Mouse (Mus musculus): Measurements from ENCODE around the gene Hcrt.
A peak's percentile ranks its signal among the peaks of the same experiment; 100 is the strongest.

Hcrt gene

GRCm38 (mm10) chr11:100735954-100736745 is 26.6 kb downstream of the Hcrt start:
- DNase-seq (ENCODE audit: low read depth, low spot score), result no peak

GRCm38 (mm10) chr11:100735134-100735865 is 27.4 kb downstream of the Hcrt start:
- no peak for DNase-seq (ENCODE audit: low read depth, low spot score)

DNA sequence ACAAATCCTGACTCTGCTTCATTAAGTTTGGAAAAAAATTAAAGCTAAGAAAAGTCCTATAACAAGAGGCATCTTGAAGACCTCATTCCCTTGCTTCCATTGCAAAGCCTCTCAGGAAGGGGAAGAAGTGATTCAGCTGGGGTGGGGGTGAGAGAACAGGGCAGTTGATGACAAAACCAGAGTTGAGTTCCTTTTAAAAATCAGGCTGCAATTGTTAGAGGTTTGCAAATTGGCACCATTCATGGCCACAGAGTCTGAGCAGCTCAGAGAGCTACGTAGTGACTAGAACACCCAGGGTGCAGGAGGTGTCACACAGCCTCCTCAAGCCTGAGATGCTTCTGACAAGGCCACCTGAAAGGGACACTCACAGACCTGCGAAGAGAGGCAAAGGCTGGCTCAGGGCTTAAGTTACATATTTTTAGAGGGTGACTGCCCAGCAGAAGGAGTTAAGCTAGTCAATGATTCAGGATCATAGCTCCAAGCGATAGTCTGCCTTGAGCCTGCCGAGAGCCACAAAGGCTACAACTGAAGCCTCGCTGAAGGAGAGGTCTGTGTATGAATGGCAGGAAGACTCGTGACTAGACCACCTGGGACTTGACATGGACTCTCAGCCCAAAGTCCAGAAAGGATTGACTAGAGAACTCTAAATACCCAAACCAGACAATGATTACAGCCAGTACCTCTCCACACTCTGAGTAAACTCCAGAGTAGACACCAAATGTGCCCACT is 32.1 kb downstream of the Hcrt start:
- no peak for DNase-seq (ENCODE audit: low read depth, low spot score)

- DNase-seq (ENCODE audit: low read depth, low spot score), result no peak
Observed at GRCm38 (mm10) chr11:100729976-100730375, 32.8 kb downstream of the Hcrt start.

DNA sequence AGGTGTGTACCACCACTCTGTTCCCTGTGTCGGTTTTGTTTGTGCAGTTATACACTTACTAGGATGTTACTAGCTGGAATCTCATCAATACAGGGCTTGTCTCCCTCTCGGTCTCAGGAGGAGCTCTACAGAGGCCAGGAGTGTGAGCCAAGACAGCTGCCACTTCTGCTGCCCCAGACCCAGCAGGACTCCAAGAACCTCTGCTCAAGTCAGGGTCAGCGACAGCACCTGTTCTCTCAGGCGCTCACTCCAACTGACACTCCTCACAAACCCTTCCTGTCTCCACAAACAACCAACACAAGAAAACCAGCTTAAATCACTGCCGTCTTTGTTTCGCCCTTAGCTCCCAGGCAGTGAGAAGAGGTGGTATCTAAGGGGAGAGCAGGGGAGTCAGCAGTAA is 34.1 kb downstream of the Hcrt start:
- DNase-seq (ENCODE audit: low read depth, low spot score), result no peak

- no peak for DNase-seq (ENCODE audit: low read depth, low spot score)
Observed at GRCm38 (mm10) chr11:100727201-100727600, 35.5 kb downstream of the Hcrt start.

- DNase-seq (ENCODE audit: low read depth, low spot score), result no peak
Observed at GRCm38 (mm10) chr11:100724919-100725512, 37.7 kb downstream of the Hcrt start.

GRCm38 (mm10) chr11:100722493-100723028 is 40.2 kb downstream of the Hcrt start:
- no peak for DNase-seq (ENCODE audit: low read depth, low spot score)

DNA sequence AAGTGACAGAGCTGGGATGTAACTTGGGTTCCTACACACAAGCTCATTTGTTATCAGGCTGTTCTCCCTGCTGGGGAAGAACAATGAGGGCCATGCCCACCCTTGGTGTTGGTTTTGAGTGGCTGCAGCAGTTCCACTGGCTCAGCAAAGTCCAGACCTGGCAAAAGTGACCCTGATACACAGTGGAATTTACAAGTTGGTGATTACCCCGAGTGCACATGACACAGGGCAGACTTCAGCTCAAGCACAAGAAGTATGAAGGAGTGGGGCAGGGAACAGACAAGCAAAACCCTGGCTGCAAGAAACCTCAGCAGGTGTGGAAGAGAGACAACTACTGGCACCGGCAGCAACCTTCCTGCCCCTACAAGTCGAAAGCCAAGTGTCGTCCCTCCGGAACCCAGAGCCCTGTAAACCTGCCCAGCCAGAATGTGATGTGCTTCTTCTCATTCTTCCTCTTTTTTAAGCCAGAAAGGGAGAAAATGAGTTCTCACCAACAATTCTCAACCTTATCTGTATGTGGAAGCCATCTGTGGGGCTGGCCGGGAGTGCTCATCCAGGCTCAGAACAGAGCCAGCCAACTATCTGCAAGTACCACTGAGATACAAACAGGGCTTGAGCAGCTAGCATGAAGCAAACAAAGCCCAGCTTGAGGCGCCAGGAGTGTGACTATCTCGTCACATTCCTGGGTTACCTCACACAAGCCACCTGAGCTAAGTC is 40.8 kb downstream of the Hcrt start:
- DNase-seq (ENCODE audit: low read depth, low spot score), result no peak

GRCm38 (mm10) chr11:100721254-100721653 is 41.5 kb downstream of the Hcrt start:
- DNase-seq (ENCODE audit: low read depth, low spot score), result no peak

- DNase-seq (ENCODE audit: low read depth, low spot score), result no peak
Observed at GRCm38 (mm10) chr11:100720345-100720744, 42.4 kb downstream of the Hcrt start.

DNA sequence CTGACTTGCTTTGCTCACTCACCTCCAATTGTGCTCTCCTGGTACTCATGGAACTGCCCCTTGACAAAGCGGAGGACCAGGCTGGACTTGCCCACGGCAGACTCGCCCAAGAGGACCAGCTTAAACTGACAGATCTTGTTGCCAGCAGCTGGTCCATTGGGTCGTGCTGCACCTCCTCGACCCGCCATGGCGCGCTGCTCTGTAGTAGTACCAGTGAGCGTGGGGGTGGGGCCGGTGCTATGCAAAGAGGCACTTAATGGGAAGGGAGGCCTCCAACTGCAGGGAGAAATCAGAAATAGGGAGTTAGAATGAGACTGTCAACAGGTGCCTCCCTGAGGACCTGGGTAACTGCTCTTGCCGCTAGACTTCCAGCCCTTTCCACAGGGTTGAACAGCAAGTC is 42.8 kb downstream of the Hcrt start:
- no peak for DNase-seq (ENCODE audit: low read depth, low spot score)

DNA sequence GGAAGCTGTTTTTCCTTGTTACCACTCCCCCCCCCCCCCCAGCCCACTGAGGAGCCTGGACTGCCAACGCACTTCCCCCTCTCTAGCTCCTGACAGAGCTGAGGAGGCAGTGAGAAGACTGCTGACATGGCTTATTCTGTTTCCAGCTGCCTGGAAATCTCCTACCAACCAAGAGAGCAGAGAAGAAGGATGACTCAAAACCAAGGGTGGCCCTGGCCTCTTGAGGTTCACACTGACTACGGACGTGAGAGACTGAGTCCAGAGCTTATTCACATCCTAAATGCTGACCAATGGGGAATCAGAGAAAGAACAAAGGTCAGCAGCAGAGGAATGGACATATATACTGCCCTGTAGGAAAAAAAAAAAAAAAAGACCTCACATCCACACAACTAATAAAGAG is 43.4 kb downstream of the Hcrt start:
- DNase-seq (ENCODE audit: low read depth, low spot score), result no peak

- DNase-seq (ENCODE audit: low read depth, low spot score), result no peak
Observed at GRCm38 (mm10) chr11:100718866-100719265, 43.9 kb downstream of the Hcrt start.

DNA sequence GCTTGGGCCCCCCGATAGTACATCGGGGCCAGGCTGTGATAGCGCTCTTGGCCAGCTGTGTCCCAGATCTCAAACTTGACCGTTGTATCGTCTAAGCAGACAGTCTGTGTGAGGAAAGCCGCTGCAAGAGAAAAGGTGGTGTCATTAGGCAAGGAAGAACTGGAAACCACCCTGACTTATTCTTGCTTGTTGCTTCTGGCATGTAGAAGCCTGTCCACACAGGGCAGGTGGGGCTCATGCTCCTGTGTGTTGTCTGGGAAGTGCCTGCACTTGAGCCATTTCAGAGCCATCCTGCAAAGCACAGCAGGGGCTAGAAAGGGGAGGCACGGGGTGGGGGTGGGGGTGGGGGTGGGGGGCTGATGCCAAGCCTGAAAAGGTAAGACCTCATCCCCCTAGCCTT is 44.3 kb downstream of the Hcrt start:
- DNase-seq (ENCODE audit: low read depth, low spot score), result no peak

DNA sequence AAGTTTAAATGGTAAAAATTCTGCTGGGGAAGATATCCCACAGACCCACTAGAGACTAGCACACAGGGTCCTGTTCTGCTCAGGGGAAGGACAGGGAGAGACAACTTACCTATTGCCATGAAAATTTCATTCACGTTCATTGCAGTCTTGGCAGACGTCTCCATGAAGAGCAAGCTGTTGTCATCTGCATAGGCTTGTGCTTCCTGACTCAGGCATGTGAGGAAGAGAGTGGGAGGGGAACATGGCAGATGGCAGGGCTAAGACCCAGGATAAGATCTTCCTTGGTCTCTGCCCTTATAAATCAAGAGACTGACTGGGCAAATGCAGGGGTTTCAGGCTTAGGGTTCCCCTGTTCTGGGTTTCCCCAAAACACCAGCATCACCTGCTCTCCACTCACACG is 46.1 kb downstream of the Hcrt start:
- DNase-seq (ENCODE audit: low read depth, low spot score), result no peak

DNA sequence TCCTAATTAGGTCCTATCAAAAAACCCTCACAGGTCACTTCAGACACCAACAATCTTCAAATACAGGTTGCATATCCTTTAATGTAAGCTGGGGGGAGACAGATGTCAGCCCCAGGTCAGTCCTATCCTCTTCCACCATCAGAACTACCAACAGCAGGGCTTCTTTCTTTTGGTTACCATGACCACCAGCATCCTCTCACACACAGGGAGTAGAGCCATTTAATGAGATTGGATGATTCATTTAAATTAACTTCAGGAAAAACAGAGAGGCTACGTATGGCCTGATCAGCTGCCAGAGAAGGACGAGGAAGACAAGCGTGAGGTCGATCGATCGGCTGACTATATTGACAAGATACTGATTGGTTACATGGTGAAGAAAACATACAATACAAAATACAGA is 47.8 kb downstream of the Hcrt start:
- no peak for DNase-seq (ENCODE audit: low read depth, low spot score)

DNA sequence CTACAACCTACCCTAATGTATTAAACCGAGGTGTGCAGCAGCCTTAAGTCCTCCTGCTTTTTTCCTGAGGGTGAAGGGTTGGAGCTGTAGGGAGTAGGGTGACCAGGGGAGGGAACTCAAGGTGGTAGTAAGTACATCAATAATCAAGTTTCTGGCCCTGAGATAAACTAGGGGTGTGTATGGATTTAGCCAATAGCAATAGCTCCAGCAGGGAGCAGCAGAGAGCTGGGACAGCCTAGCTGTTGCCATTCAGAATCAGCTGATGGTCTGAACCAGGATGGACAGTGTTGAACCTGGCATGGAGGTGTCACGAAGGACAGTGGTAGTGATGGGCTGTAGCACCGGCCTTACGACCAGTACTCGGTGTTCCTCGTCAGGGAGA is 48.2 kb downstream of the Hcrt start:
- peak; percentile 62 for DNase-seq (ENCODE audit: low read depth, low spot score)

- no peak for DNase-seq (ENCODE audit: low read depth, low spot score)
Observed at GRCm38 (mm10) chr11:100713735-100714533, 48.8 kb downstream of the Hcrt start, which contains the start of gene Hspb9. TSS of gene Hspb9 (plus strand) at chr11:100713850.

DNA sequence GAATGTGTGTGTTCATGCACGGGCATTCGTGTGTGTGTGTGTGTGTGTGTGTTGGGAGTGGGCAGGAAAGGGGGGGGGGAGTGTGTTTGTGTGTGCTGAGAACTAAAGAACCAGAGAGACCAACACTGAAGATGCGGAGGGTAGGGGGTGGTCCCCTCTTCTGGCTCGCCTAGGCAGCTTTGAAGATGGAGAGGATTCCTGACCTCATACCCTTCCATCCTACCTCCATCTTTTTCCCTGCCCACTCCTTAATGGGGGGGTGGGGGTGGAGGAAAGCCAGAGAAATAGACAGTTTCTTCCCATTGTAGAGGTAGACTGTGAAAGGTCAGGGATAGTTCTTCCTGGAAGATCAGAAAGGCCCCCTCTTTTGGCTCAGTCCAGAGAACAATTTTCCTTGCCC is 49.6 kb downstream of the Hcrt start:
- no peak for DNase-seq (ENCODE audit: low read depth, low spot score)
